Comparison of ENCODE assay signal across 8 mouse cellular contexts in the genomic region with DNA sequence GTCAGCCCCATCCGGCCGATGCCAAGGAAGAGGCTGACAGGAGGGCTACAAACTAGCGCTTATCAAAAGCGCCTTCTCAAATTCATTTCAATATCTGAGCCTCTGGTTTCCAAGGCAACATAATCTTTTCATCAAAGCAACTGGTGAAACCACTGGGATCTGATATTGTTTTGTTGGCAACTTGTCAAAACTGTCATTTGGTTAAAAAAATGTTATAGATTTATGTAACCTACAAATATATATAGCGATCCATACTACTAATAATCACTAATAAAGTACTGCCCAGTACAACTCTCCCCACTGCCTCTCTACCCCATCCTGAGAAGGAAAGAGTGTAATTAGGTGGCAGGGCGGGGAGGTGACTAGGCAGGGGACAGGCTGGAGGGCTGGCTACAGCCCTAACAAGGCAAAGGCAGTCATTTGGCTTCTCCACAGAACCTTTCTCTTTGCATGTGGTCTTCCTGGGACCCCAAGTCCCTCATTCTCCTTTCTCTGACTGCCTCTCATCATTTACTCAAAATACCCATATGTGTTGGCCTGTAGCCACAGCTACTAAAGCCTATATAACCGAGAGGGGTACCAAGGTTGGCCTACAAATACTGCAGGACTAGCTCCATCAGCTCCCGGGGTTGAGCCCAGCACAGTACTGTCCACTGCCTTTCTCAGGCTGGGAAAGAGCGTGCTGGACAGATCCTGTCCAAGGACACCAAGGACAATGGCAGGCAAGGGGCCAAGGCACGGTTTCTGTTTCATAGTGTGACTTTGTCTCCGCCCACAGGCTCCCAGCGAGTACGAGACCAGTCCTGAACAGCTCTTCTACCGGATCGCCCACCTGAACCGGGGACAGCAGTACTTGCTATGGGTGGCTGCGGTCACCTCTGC.
DNase-seq lines count a peak whose midpoint lies in the region; ATAC-seq lines count a peak whose summit lies in the region.

No protein-coding gene starts in this region.

- H3K4me2 ChIP-seq in midbrain, embryonic 12.5 days (replicated peaks), result no peak overlapping the region

- no peaks in the 10 kb centered on the region for H3K36me3 ChIP-seq in midbrain, embryonic 12.5 days

- intact Hi-C loops in heart, postnatal 25 days (cut with DNase I), result no loop called here

- no peaks in the 10 kb centered on the region for H3K9me3 ChIP-seq in midbrain, embryonic 12.5 days

- DNase-seq in embryo, embryonic 10.5 days (ENCODE audit: low spot score), result peak; percentile 5
- no peak for DNase-seq in embryo, embryonic 9.5 days (ENCODE audit: extremely low spot score)
- peak; percentile 13 for DNase-seq in CD4-positive helper T cell, adult 2 months (ENCODE audit: low read depth, low spot score)
- peak; percentile 23 to 77 for DNase-seq in cerebellum, postnatal 25 days
- peak; percentile 16 for DNase-seq in heart, postnatal 25 days (ENCODE audit: low spot score)
- no peak for DNase-seq in thymus, postnatal 14 days

- no peak for ATAC-seq in midbrain, embryonic 12.5 days (ENCODE audit: low FRiP score, low read depth)
- no peak for ATAC-seq in monocyte, adult 5-6 weeks (replicated peaks; ENCODE audit: insufficient number of reproducible peaks, low FRiP score, low TSS enrichment, poor library complexity, severe bottlenecking)

- H3K4me1 ChIP-seq in midbrain, embryonic 12.5 days, result peaks cover 22% of the 10 kb centered on the region

- H3K27ac ChIP-seq in midbrain, embryonic 12.5 days (replicated peaks), result peak overlapping the region; percentile 66

- no peak overlapping the region for H3K4me3 ChIP-seq in midbrain, embryonic 12.5 days

- H3K9ac ChIP-seq in midbrain, embryonic 12.5 days (replicated peaks), result no peak overlapping the region

- H3K27me3 ChIP-seq in midbrain, embryonic 12.5 days, result 0 out of 2 replicates have a peak, but pooled peaks cover 4% of the 10 kb centered on the region

- 67% methylated on average over 17 of the region's 17 CpGs for WGBS in midbrain, embryonic 12.5 days

Comparison
In these comparisons a context has a peak if more than half of its experiments do, and no peak if none do; other contexts are left out.
1. DNase-seq: peak in embryo, embryonic 10.5 days (single experiment), CD4-positive helper T cell, adult 2 months (single experiment), cerebellum, postnatal 25 days (2 of 2) and heart, postnatal 25 days (single experiment); none in embryo, embryonic 9.5 days (single experiment) and thymus, postnatal 14 days (single experiment).